Mouse (Mus musculus) lung, adult 2 months (tissue): ENCODE data around the gene Unc13a.

Experiments
- CTCF ChIP-seq: fragments of 200-500 bp; IDR thresholded peaks from 2 replicates; pipeline ENCODE4 v1.5.1; 2011; ENCODE audit warnings: mild to moderate bottlenecking, low read length, control low read depth; ENCODE audit not compliant: insufficient read depth
- POLR2A ChIP-seq: fragments of 200-500 bp; IDR thresholded peaks from 2 replicates; pipeline ENCODE4 v1.6.1; 2011; ENCODE audit warnings: low read depth, mild to moderate bottlenecking, control low read depth, low read length, borderline replicate concordance; ENCODE audit errors: extremely low read depth

- TF ChIP-seq POLR2A, result no peak
- TF ChIP-seq CTCF, result no peak
These were observed 97.1 kb downstream of the Unc13a start for GRCm38 (mm10) chr8:71574426-71574825.
